Mouse (Mus musculus) frontal cortex, postnatal 10 days (tissue): ENCODE measurements at regions not wholly inside any gene's neighbourhood (a gene's known extent, or its start where the extent isn't known, plus 50 kb on each side); places are given as distances from the start of the nearest gene placed in this dataset.

ENCODE experiments used
- DNase-seq, 2 experiments: peaks; one replicate each; pipeline ENCODE4 v3.0.0; 2022; ENCODE audit warnings: low spot score in 2 of 2, mixed read lengths in 1 of 2

- DNase-seq: no peak
Observed at GRCm38 (mm10) chr1:3012530-3012929, 1795.2 kb upstream of the Gm37988 start.

DNA sequence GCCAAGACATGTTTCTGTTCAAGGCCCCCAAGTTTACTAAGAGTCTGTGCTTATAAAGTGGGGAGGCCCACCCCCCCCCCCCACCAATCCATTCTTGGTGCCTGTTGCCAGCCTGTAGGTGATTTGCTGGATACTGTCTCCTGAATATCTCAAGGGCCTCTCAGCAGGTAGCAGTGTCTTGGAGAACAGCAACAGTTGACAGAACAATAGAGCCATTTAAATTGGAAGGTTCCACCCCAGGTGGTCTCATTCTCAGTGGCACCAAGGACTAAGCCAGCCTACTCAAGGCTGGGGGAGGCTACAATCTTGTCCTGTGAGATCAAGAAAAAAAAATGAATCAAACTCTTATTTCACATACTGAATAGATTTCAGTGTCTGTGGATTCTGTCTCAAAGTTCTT, 1744.9 kb upstream of the Gm37988 start:
- no peak for DNase-seq

DNA sequence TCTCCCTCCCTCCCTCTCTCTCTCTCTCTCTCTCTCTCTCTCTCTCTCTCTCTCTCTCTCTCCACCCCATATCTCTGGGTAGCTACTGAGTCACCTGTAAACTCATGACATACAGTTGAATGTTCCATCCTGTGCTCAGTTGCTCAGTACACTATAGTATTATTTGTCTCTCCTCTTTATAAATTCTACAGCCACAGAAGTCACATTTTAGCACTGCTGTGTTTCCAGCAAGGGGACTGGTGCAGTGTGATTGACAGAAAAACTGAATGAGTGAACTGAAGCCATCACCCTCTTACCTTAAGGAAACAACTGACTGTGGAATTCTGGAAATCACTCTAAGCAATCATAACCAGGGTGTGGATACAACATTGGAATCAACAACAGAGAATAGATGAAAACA, 1713.3 kb upstream of the Gm37988 start:
- no peak for DNase-seq

- DNase-seq: no peak
Observed at GRCm38 (mm10) chr1:3094910-3095309, 1712.8 kb upstream of the Gm37988 start.

DNA sequence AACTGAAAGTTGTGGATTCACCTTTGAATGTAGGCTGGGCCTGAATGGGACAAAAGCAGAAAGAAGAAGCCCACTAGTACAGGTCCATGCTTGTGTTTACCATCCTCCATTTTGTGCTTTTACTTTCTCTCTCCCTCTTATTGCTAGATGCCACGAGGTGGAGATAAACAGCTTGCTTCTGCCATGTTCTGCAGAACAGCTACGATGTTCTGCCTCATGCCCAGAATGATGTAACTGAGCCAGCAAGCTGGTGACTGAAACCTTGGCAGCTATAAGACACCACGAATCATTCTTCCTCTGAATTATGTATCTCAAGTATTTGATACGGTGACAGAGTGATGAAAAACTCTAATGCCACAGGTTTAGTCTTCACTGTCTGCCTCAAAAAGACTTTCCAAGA, 1694.1 kb upstream of the Gm37988 start:
- no peak for DNase-seq

GRCm38 (mm10) chr1:3119498-3120391, 1687.9 kb upstream of the Gm37988 start:
- DNase-seq: no peak

DNA sequence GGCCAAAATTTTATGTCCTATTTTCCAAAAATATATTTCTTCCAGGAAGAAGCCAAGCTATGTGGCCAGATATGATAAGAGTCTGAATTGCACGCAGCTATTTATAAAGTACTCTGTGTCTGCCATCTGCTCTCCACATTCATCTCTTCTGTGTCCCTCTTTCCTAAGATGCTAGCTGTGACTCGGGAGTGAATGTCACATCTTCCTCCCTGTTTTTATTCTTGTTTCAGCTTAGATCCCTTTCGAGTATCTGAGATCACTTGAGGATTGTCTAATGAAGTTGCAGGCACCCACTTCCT, 1687.4 kb upstream of the Gm37988 start:
- DNase-seq: no peak

- DNase-seq: peak; percentile 34 to 39
Observed at GRCm38 (mm10) chr1:3121288-3121687, 1686.4 kb upstream of the Gm37988 start.

- DNase-seq: no peak
Observed at GRCm38 (mm10) chr1:3121745-3122144, 1685.9 kb upstream of the Gm37988 start.
